Mouse (Mus musculus) kidney, postnatal 25 days (tissue): ENCODE data around the gene Scn2b.

ENCODE experiments used
- DNase-seq, 2 experiments: peaks; one replicate each; pipeline ENCODE4 v3.0.0; 2021; ENCODE audit warnings: mixed read lengths in 2 of 2

Scn2b gene

GRCm38 (mm10) chr9:45179282-45179681 is 61.7 kb downstream of the Scn2b start:
- DNase-seq = no peak
